Mouse (Mus musculus) E14TG2a.4 (cell line): ENCODE data around the gene Gm11985.

ENCODE experiments used
- CTCF ChIP-seq: conservative IDR thresholded peaks from 2 replicates; pipeline ENCODE4 v1.5.1; 2014; ENCODE audit warnings: low read length
- NANOG ChIP-seq: IDR thresholded peaks from 2 replicates; pipeline ENCODE4 v1.6.1; 2014; ENCODE audit warnings: borderline replicate concordance, low read length, mixed read lengths
- POU5F1 ChIP-seq: IDR thresholded peaks from 2 replicates; pipeline ENCODE4 v1.6.1; 2014; ENCODE audit warnings: low read length, borderline replicate concordance

GRCm38 (mm10) chr11:7150511-7150910 lies 37.9 kb downstream of the Gm11985 start:
- TF ChIP-seq CTCF (no peak), POU5F1 (no peak), NANOG (no peak)
